Mouse (Mus musculus) cortical plate, adult 2 months (tissue): ENCODE measurements around the gene Rbm15.

Experiments
- CTCF ChIP-seq: fragments of 200-500 bp; IDR thresholded peaks from 2 replicates; pipeline ENCODE4 v1.5.1; 2011; ENCODE audit warnings: mild to moderate bottlenecking, control low read depth, low read length; ENCODE audit not compliant: insufficient read depth; ENCODE audit errors: extremely low read depth
- POLR2A ChIP-seq: fragments of 200-500 bp; IDR thresholded peaks from 2 replicates; pipeline ENCODE4 v1.6.1; 2011; ENCODE audit warnings: mild to moderate bottlenecking, low read length, control low read depth; ENCODE audit not compliant: insufficient read depth; ENCODE audit errors: extremely low read depth

- no peak for TF ChIP-seq POLR2A
- TF ChIP-seq CTCF: no peak
These were observed 22.3 kb upstream of the Rbm15 start for GRCm38 (mm10) chr3:107355618-107356260.
